Mouse (Mus musculus) urinary bladder, postnatal 0 days (tissue): ENCODE measurements around the gene Ralb. TPM values are rescaled to one million over a fixed set of nuclear protein-coding genes. Genes with fewer than 3 reads are reported as not detected.

Experiments used
- polyA plus RNA-seq: library from polyadenylated mRNA; unstranded; fragments of >200 nt; fragmentation: Nextera tagmentation; extraction: Ambion mirVana; gene quantifications from 2 replicates; pipeline ENCODE4 v1.2.1, GENCODE M21; 2015

Ralb gene
- 105 and 114 TPM in 2 replicates for polyA plus RNA-seq

GRCm38 (mm10) chr1:119504260-119505062 lies at the start of gene Ralb:
TSS of gene Ralb (minus strand) at chr1:119504794.

GRCm38 (mm10) chr1:119525689-119526591 lies 21.3 kb upstream of the Ralb start, which contains the start of gene Tmem185b:
TSS of gene Tmem185b (plus strand) at chr1:119526160.

GRCm38 (mm10) chr1:119421576-119422421 lies 82.8 kb downstream of the Ralb start, which contains the start of gene Inhbb:
TSS of gene Inhbb (minus strand) at chr1:119422248.

Other genes starting within 250 kb of the Ralb start
- gene Inhbb, start 82.5 kb downstream of the Ralb start, polyA plus RNA-seq: 0.35 and 0.61 TPM in 2 replicates
- 16.3 and 16.7 TPM in 2 replicates for gene Tmem185b, start 21.4 kb upstream of the Ralb start, polyA plus RNA-seq
- gene Epb41l5, start 144.2 kb upstream of the Ralb start, polyA plus RNA-seq: 9.5 and 10.6 TPM in 2 replicates